Mouse (Mus musculus) left cerebral cortex, adult 18-20 months (tissue): Measurements from ENCODE around the gene Lcn9. TPM values are rescaled to one million over a fixed set of nuclear protein-coding genes. Genes with fewer than 3 reads are reported as not detected.
"Not testable (repeated sequence)": the region's sequence is repeated elsewhere in the genome, so short reads cannot be mapped to it uniquely, and the experiment has no call there.

Experiments
- DNase-seq, 2 experiments: peaks; one replicate each; pipeline ENCODE4 v3.0.0; 2021 to 2022; ENCODE audit warnings: low spot score in 2 of 2, mixed read lengths in 1 of 2
- long read RNA-seq, 2 experiments: library from polyadenylated mRNA; stranded (forward); transcript quantifications; one replicate each; pipeline ENCODE4 v2.0.0; 2021
- total RNA-seq, 2 experiments: library from RNA; stranded (reverse); gene quantifications; 2 replicates each; pipeline ENCODE4 v1.2.3; 2021

The Lcn9 gene
- not detected for total RNA-seq
- long read RNA-seq, experiment 1: 0 reads
- long read RNA-seq, experiment 2: 0 reads

GRCm38 (mm10) chr2:25822806-25823205, at the start of gene Lcn9:
Lcn9 (plus strand) TSS chr2:25823153.
- DNase-seq: no peak

- no peak for DNase-seq
Observed at GRCm38 (mm10) chr2:25773507-25773906, 49.4 kb upstream of the Lcn9 start.

- no peak for DNase-seq
Observed at GRCm38 (mm10) chr2:25774640-25775039, 48.3 kb upstream of the Lcn9 start.

- DNase-seq: no peak
Observed at GRCm38 (mm10) chr2:25775991-25776390, 47.0 kb upstream of the Lcn9 start.

GRCm38 (mm10) chr2:25776717-25777116, 46.2 kb upstream of the Lcn9 start, which contains the start of gene Lcn11:
Lcn11 (plus strand) TSS chr2:25777017.
- DNase-seq: no peak

- DNase-seq: no peak
Observed at GRCm38 (mm10) chr2:25779076-25779475, 43.9 kb upstream of the Lcn9 start.

- no peak for DNase-seq
Observed at GRCm38 (mm10) chr2:25780921-25781320, 42.0 kb upstream of the Lcn9 start.

- no peak for DNase-seq
Observed at GRCm38 (mm10) chr2:25781957-25782356, 41.0 kb upstream of the Lcn9 start, which contains the start of gene Gm13539. Gm13539 (plus strand) TSS chr2:25782257.

GRCm38 (mm10) chr2:25785573-25786322, 37.2 kb upstream of the Lcn9 start:
- DNase-seq: no peak

GRCm38 (mm10) chr2:25789092-25789491, 33.9 kb upstream of the Lcn9 start:
- DNase-seq: no peak

- no peak for DNase-seq
Observed at GRCm38 (mm10) chr2:25797635-25798034, 25.3 kb upstream of the Lcn9 start.

- no peak for DNase-seq
Observed at GRCm38 (mm10) chr2:25798065-25798464, 24.9 kb upstream of the Lcn9 start.

GRCm38 (mm10) chr2:25811711-25812110, 11.2 kb upstream of the Lcn9 start:
- no peak for DNase-seq

- no peak for DNase-seq
Observed at GRCm38 (mm10) chr2:25813364-25813763, 9.6 kb upstream of the Lcn9 start.

- DNase-seq: not testable (repeated sequence)
Observed at GRCm38 (mm10) chr2:25815748-25816147, 7.2 kb upstream of the Lcn9 start, which contains the start of gene Glt6d1. Glt6d1 (minus strand) TSS chr2:25815848.

- no peak for DNase-seq
Observed at GRCm38 (mm10) chr2:25824751-25825150, 1.8 kb downstream of the Lcn9 start.

GRCm38 (mm10) chr2:25828344-25828947, 5.5 kb downstream of the Lcn9 start:
- DNase-seq: no peak

- no peak for DNase-seq
Observed at GRCm38 (mm10) chr2:25830786-25831185, 7.8 kb downstream of the Lcn9 start.

- peak; percentile 85 to 87 for DNase-seq
Observed at GRCm38 (mm10) chr2:25836291-25836690, 13.3 kb downstream of the Lcn9 start.

GRCm38 (mm10) chr2:25842161-25842560, 19.2 kb downstream of the Lcn9 start:
- DNase-seq: peak; percentile 26 to 48

- peak in 1 of 2 experiments; percentile 9 for DNase-seq
Observed at GRCm38 (mm10) chr2:25842758-25843157, 19.8 kb downstream of the Lcn9 start.

GRCm38 (mm10) chr2:25844097-25844496, 21.1 kb downstream of the Lcn9 start:
- no peak for DNase-seq
